23 mouse cellular contexts compared by ENCODE assay signal in the genomic region with DNA sequence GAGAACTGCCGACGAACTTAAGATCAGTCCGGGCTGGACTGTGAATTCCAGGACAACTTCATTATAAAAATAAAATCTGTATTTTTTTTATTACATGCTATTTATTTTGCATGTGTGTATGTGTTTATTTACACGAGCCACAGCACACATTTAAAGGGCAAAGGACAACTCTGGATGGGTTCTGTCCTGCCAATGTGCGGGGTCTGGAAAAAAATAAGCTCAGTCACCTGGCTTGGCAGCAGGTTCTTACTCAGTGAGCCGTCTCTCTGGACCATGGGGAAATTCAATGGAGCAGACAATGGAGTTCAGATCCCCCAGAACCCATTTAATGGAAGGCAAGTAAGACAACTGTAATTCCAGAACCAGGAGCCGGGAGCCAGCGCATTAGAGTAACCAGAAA. TPM values are rescaled to one million over a fixed set of nuclear protein-coding genes. Genes with fewer than 3 reads are reported as not detected.
A peak's percentile ranks its signal among the peaks of the same experiment; 100 is the strongest.
DNase-seq lines count a peak whose midpoint lies in the region; ATAC-seq and TF ChIP-seq lines count a peak whose summit lies in the region.
"Had no signal": no experiment of that assay in that cellular context is flagged by ENCODE, and none has a peak within 500 bp of the region (broad histone marks: within the 10 kb centered on the region; RNA-seq: fewer than 3 reads in every experiment).

No protein-coding gene starts in this region.

- no peak overlapping the region for H3K9ac ChIP-seq in heart, adult 2 months (ENCODE audit: low read depth, low read length)
- H3K9ac ChIP-seq in liver, embryonic 13.5 days, result peak overlapping the region; percentile 55; the same call in 1 of the 2 replicates
- H3K9ac ChIP-seq: embryonic facial prominence, embryonic 12.5 days; embryonic facial prominence, embryonic 15.5 days; forebrain, postnatal 0 days; hindbrain, embryonic 12.5 days; hindbrain, embryonic 15.5 days had no signal

- no peak for DNase-seq in heart, adult 2 months
- DNase-seq in heart, adult 11 months, result no peak
- DNase-seq in kidney, adult 9 months, result peak; percentile 33
- DNase-seq in kidney, postnatal 36 days, result no peak
- no peak for DNase-seq in liver, embryonic 13.5 days
- no peak for DNase-seq in liver
- no peak for DNase-seq in lung, postnatal 4 days
- DNase-seq: adrenal gland, adult 2 months; adrenal gland, postnatal 14 days; B cell, adult 2 months; cerebellum, adult 11 months; cerebellum, adult 2 months; cerebellum, adult 9-11 months; cerebellum, postnatal 25 days; forebrain, postnatal 0 days; gastrocnemius, postnatal 10 days; gastrocnemius, postnatal 36 days had no signal

- H3K27ac ChIP-seq in heart, adult 2 months, result peak overlapping the region; percentile 11; the same call in 1 of the 2 replicates
- H3K27ac ChIP-seq in liver, embryonic 13.5 days, result peak overlapping the region; percentile 52; the same call in 1 of the 2 replicates
- H3K27ac ChIP-seq: embryonic facial prominence, embryonic 12.5 days; embryonic facial prominence, embryonic 15.5 days; hindbrain, embryonic 12.5 days; hindbrain, embryonic 15.5 days had no signal

- 58% methylated on average over 8 of the region's 8 CpGs for WGBS in heart, adult 2 months
- WGBS in liver, embryonic 13.5 days (ENCODE audit: insufficient replicate concordance), result 87% methylated on average over 8 of the region's 8 CpGs

- H3K79me2 ChIP-seq in heart, adult 2 months (replicated peaks; ENCODE audit: control insufficient read depth, insufficient read depth, low read length), result peaks cover 14% of the 10 kb centered on the region

- no peaks in the 10 kb centered on the region for H3K27me3 ChIP-seq in heart, adult 2 months (ENCODE audit: control insufficient read depth, insufficient read depth, low read length)
- H3K27me3 ChIP-seq in liver, embryonic 13.5 days, result no peaks in the 10 kb centered on the region
- H3K27me3 ChIP-seq: CH12.LX; embryonic facial prominence, embryonic 12.5 days; embryonic facial prominence, embryonic 15.5 days; hindbrain, embryonic 12.5 days; hindbrain, embryonic 15.5 days had no signal

- H3K36me3 ChIP-seq in heart, adult 2 months (ENCODE audit: control insufficient read depth, insufficient read depth, low read length), result peaks cover 3% of the 10 kb centered on the region; the same call in 1 of the 2 replicates
- H3K36me3 ChIP-seq in liver, embryonic 13.5 days, result peaks cover 92% of the 10 kb centered on the region

- H3K4me3 ChIP-seq in heart, adult 2 months, result no peak overlapping the region
- H3K4me3 ChIP-seq in liver, embryonic 13.5 days (replicated peaks), result no peak overlapping the region
- H3K4me3 ChIP-seq: embryonic facial prominence, embryonic 12.5 days; embryonic facial prominence, embryonic 15.5 days; hindbrain, embryonic 12.5 days; hindbrain, embryonic 15.5 days had no signal

- no peaks in the 10 kb centered on the region for H3K9me3 ChIP-seq in liver, embryonic 13.5 days (replicated peaks)
- H3K9me3 ChIP-seq: embryonic facial prominence, embryonic 12.5 days; embryonic facial prominence, embryonic 15.5 days; hindbrain, embryonic 12.5 days; hindbrain, embryonic 15.5 days had no signal

- no peak for TF ChIP-seq POLR2A in heart, adult 2 months (IDR thresholded peaks at IDR 0.05; ENCODE audit: insufficient read depth, low read depth, low read length)

- intact Hi-C loops in heart, adult 2 months (cut with DNase I), result no loop called here

- no peak for TF ChIP-seq EP300 in heart, adult 2 months (IDR thresholded peaks at IDR 0.05; ENCODE audit: insufficient read depth, low read depth, low read length)

- TF ChIP-seq CTCF in heart, adult 2 months (IDR thresholded peaks at IDR 0.05), result no peak

- ATAC-seq in liver, embryonic 13.5 days (ENCODE audit: low read depth), result no peak
- ATAC-seq: forebrain, embryonic 14.5 days; forebrain, postnatal 0 days had no signal

- H3K4me2 ChIP-seq in liver, embryonic 13.5 days, result peak overlapping the region; percentile 26; the same call in 1 of the 2 replicates
- H3K4me2 ChIP-seq: embryonic facial prominence, embryonic 12.5 days; embryonic facial prominence, embryonic 15.5 days; hindbrain, embryonic 12.5 days; hindbrain, embryonic 15.5 days had no signal

- H3K4me1 ChIP-seq in heart, adult 2 months (ENCODE audit: control insufficient read depth, insufficient read depth, low read length), result peaks cover 9% of the 10 kb centered on the region
- H3K4me1 ChIP-seq in liver, embryonic 13.5 days (replicated peaks), result peaks cover 80% of the 10 kb centered on the region

RNA-seq across cellular contexts. Expression of a gene that starts 11.6 kb away (rescaled TPM):
- 100 to 1,000 TPM; 391 to 397 TPM for total RNA-seq in heart, adult 2 months (2021)
- polyA plus RNA-seq in heart, adult 2 months (2012; rRNA removed), result 175 and 205 TPM in 2 replicates
- 122 and 126 TPM in 2 replicates for polyA plus RNA-seq in liver, embryonic 13.5 days (2015; fragmentation: Nextera tagmentation; extraction: Ambion mirVana)

RNA-seq across cellular contexts. Expression of a gene that starts 18.3 kb away (rescaled TPM):
- 100 to 1,000 TPM; 140 to 146 TPM for total RNA-seq in heart, adult 2 months (2021)
- polyA plus RNA-seq in heart, adult 2 months (2012; rRNA removed), result 57.1 and 84.0 TPM in 2 replicates
- polyA plus RNA-seq in liver, embryonic 13.5 days (2015; fragmentation: Nextera tagmentation; extraction: Ambion mirVana), result 38.1 and 42.0 TPM in 2 replicates

RNA-seq across cellular contexts. Expression of a gene that starts 25.5 kb away (rescaled TPM):
- 10 to 100 TPM; 32.2 to 38.1 TPM for total RNA-seq in heart, adult 2 months (2021)
- 36.2 and 43.8 TPM in 2 replicates for polyA plus RNA-seq in heart, adult 2 months (2012; rRNA removed)
- polyA plus RNA-seq in liver, embryonic 13.5 days (2015; fragmentation: Nextera tagmentation; extraction: Ambion mirVana), result 120 and 127 TPM in 2 replicates

RNA-seq across cellular contexts. Expression of a gene that starts 39.7 kb away (rescaled TPM):
- 10 to 100 TPM; 65.1 to 85.6 TPM for total RNA-seq in heart, adult 2 months (2021)
- 65.2 and 83.8 TPM in 2 replicates for polyA plus RNA-seq in heart, adult 2 months (2012; rRNA removed)
- polyA plus RNA-seq in liver, embryonic 13.5 days (2015; fragmentation: Nextera tagmentation; extraction: Ambion mirVana), result 744 and 768 TPM in 2 replicates
